Mouse (Mus musculus): ENCODE measurements at regions not wholly inside any gene's neighbourhood (a gene's known extent, or its start where the extent isn't known, plus 50 kb on each side); places are given as distances from the start of the nearest gene placed in this dataset.

- no peaks in the 10 kb centered on the region for H3K36me3 ChIP-seq (ENCODE audit: control insufficient read depth, insufficient read depth, low read length)
- H3K9me3 ChIP-seq (ENCODE audit: control insufficient read depth, low read length) = no peaks in the 10 kb centered on the region
- ATAC-seq (ENCODE audit: low read depth) = no peak
- H3K9ac ChIP-seq (ENCODE audit: low read length) = no peak overlapping the region
- no peak overlapping the region for H3K4me3 ChIP-seq (ENCODE audit: low read length)
- peaks cover 10% of the 10 kb centered on the region; the same call in 1 of the 2 replicates for H3K4me1 ChIP-seq (replicated peaks; ENCODE audit: control insufficient read depth, insufficient read depth, low read length)
- WGBS = 81% methylated on average over 5 of the region's 5 CpGs
- no peak overlapping the region for H3K4me2 ChIP-seq (ENCODE audit: low read depth, low read length)
- no peaks in the 10 kb centered on the region for H3K27me3 ChIP-seq (ENCODE audit: control insufficient read depth, insufficient read depth, low read depth, low read length)
- H3K27ac ChIP-seq (ENCODE audit: low read length) = no peak overlapping the region
Measured at GRCm38 (mm10) chr4:33588127-33588526, 278.0 kb downstream of the Rngtt start.

GRCm38 (mm10) chr4:33589207-33589606, 279.1 kb downstream of the Rngtt start:
- Histone ChIP-seq H3K9ac (ENCODE audit: low read length) (no peak overlapping the region), H3K4me3 (ENCODE audit: low read length) (no peak overlapping the region), H3K36me3 (ENCODE audit: control insufficient read depth, insufficient read depth, low read length) (no peaks in the 10 kb centered on the region), H3K27me3 (ENCODE audit: control insufficient read depth, insufficient read depth, low read depth, low read length) (no peaks in the 10 kb centered on the region), H3K4me2 (ENCODE audit: low read depth, low read length) (no peak overlapping the region), H3K27ac (ENCODE audit: low read length) (no peak overlapping the region), H3K9me3 (ENCODE audit: control insufficient read depth, low read length) (no peaks in the 10 kb centered on the region), H3K4me1 (replicated peaks; ENCODE audit: control insufficient read depth, insufficient read depth, low read length) (peaks cover 10% of the 10 kb centered on the region; the same call in 1 of the 2 replicates)
- 13% methylated on average over 8 of the region's 8 CpGs for WGBS
- no peak for ATAC-seq (ENCODE audit: low read depth)

- H3K9me3 ChIP-seq (ENCODE audit: control insufficient read depth, low read length) = no peaks in the 10 kb centered on the region
- ATAC-seq (ENCODE audit: low read depth) = no peak
- no peaks in the 10 kb centered on the region for H3K27me3 ChIP-seq (ENCODE audit: control insufficient read depth, insufficient read depth, low read depth, low read length)
- no peaks in the 10 kb centered on the region for H3K36me3 ChIP-seq (ENCODE audit: control insufficient read depth, insufficient read depth, low read length)
- WGBS = 52% methylated on average over 11 of the region's 11 CpGs
- no peaks in the 10 kb centered on the region for H3K4me1 ChIP-seq (replicated peaks; ENCODE audit: control insufficient read depth, insufficient read depth, low read length)
- no peak overlapping the region for H3K4me2 ChIP-seq (ENCODE audit: low read depth, low read length)
- H3K27ac ChIP-seq (ENCODE audit: low read length) = no peak overlapping the region
- no peak overlapping the region for H3K9ac ChIP-seq (ENCODE audit: low read length)
- no peak overlapping the region for H3K4me3 ChIP-seq (ENCODE audit: low read length)
Measured at GRCm38 (mm10) chr4:33594997-33595657, 285.0 kb downstream of the Rngtt start.

- WGBS = 71% methylated on average over 9 of the region's 9 CpGs
Measured at GRCm38 (mm10) chr4:33595763-33596162, 285.7 kb downstream of the Rngtt start.

GRCm38 (mm10) chr4:33599966-33600365, 289.9 kb downstream of the Rngtt start:
- H3K4me1 ChIP-seq (replicated peaks; ENCODE audit: control insufficient read depth, insufficient read depth, low read length) = 0 out of 2 replicates have a peak, but pooled peaks cover 2% of the 10 kb centered on the region
- no peaks in the 10 kb centered on the region for H3K27me3 ChIP-seq (ENCODE audit: control insufficient read depth, insufficient read depth, low read depth, low read length)
- H3K9ac ChIP-seq (ENCODE audit: low read length) = no peak overlapping the region
- no peak overlapping the region for H3K4me3 ChIP-seq (ENCODE audit: low read length)
- H3K27ac ChIP-seq (ENCODE audit: low read length) = no peak overlapping the region
- 75% methylated on average over 1 of the region's 1 CpGs for WGBS
- H3K9me3 ChIP-seq (ENCODE audit: control insufficient read depth, low read length) = no peaks in the 10 kb centered on the region
- no peak overlapping the region for H3K4me2 ChIP-seq (ENCODE audit: low read depth, low read length)
- no peak for ATAC-seq (ENCODE audit: low read depth)
- no peaks in the 10 kb centered on the region for H3K36me3 ChIP-seq (ENCODE audit: control insufficient read depth, insufficient read depth, low read length)

More at GRCm38 (mm10) chr4:33595763-33596162, 285.7 kb downstream of the Rngtt start:
- no peak overlapping the region for H3K9ac ChIP-seq (ENCODE audit: low read length)
- no peaks in the 10 kb centered on the region for H3K4me1 ChIP-seq (replicated peaks; ENCODE audit: control insufficient read depth, insufficient read depth, low read length)
- H3K36me3 ChIP-seq (ENCODE audit: control insufficient read depth, insufficient read depth, low read length) = no peaks in the 10 kb centered on the region
- H3K4me3 ChIP-seq (ENCODE audit: low read length) = no peak overlapping the region
- H3K4me2 ChIP-seq (ENCODE audit: low read depth, low read length) = no peak overlapping the region
- no peak overlapping the region for H3K27ac ChIP-seq (ENCODE audit: low read length)
- H3K9me3 ChIP-seq (ENCODE audit: control insufficient read depth, low read length) = no peaks in the 10 kb centered on the region
- ATAC-seq (ENCODE audit: low read depth) = no peak
- no peaks in the 10 kb centered on the region for H3K27me3 ChIP-seq (ENCODE audit: control insufficient read depth, insufficient read depth, low read depth, low read length)

GRCm38 (mm10) chr4:33600805-33601204, 290.7 kb downstream of the Rngtt start:
- no peak overlapping the region for H3K27ac ChIP-seq (ENCODE audit: low read length)
- H3K4me3 ChIP-seq (ENCODE audit: low read length) = no peak overlapping the region
- 15% methylated on average over 6 of the region's 6 CpGs for WGBS
- no peaks in the 10 kb centered on the region for H3K27me3 ChIP-seq (ENCODE audit: control insufficient read depth, insufficient read depth, low read depth, low read length)
- H3K9me3 ChIP-seq (ENCODE audit: control insufficient read depth, low read length) = no peaks in the 10 kb centered on the region
- H3K4me2 ChIP-seq (ENCODE audit: low read depth, low read length) = no peak overlapping the region
- peak; percentile 56 for ATAC-seq (ENCODE audit: low read depth)
- no peaks in the 10 kb centered on the region for H3K36me3 ChIP-seq (ENCODE audit: control insufficient read depth, insufficient read depth, low read length)
- H3K4me1 ChIP-seq (replicated peaks; ENCODE audit: control insufficient read depth, insufficient read depth, low read length) = 0 out of 2 replicates have a peak, but pooled peaks cover 2% of the 10 kb centered on the region
- no peak overlapping the region for H3K9ac ChIP-seq (ENCODE audit: low read length)

GRCm38 (mm10) chr4:33604636-33605035, 294.5 kb downstream of the Rngtt start:
- H3K4me1 ChIP-seq (replicated peaks; ENCODE audit: control insufficient read depth, insufficient read depth, low read length) = 0 out of 2 replicates have a peak, but pooled peaks cover 2% of the 10 kb centered on the region
- no peaks in the 10 kb centered on the region for H3K9me3 ChIP-seq (ENCODE audit: control insufficient read depth, low read length)
- no peak for ATAC-seq (ENCODE audit: low read depth)
- no peak overlapping the region for H3K27ac ChIP-seq (ENCODE audit: low read length)
- WGBS = 85% methylated on average over 5 of the region's 5 CpGs
- H3K4me2 ChIP-seq (ENCODE audit: low read depth, low read length) = no peak overlapping the region
- H3K9ac ChIP-seq (ENCODE audit: low read length) = no peak overlapping the region
- H3K4me3 ChIP-seq (ENCODE audit: low read length) = no peak overlapping the region
- H3K27me3 ChIP-seq (ENCODE audit: control insufficient read depth, insufficient read depth, low read depth, low read length) = no peaks in the 10 kb centered on the region
- no peaks in the 10 kb centered on the region for H3K36me3 ChIP-seq (ENCODE audit: control insufficient read depth, insufficient read depth, low read length)

- no peak for ATAC-seq (ENCODE audit: low read depth)
- H3K9ac ChIP-seq (ENCODE audit: low read length) = no peak overlapping the region
- WGBS = 80% methylated on average over 5 of the region's 5 CpGs
- H3K27me3 ChIP-seq (ENCODE audit: control insufficient read depth, insufficient read depth, low read depth, low read length) = no peaks in the 10 kb centered on the region
- H3K27ac ChIP-seq (ENCODE audit: low read length) = no peak overlapping the region
- no peaks in the 10 kb centered on the region for H3K36me3 ChIP-seq (ENCODE audit: control insufficient read depth, insufficient read depth, low read length)
- no peak overlapping the region for H3K4me2 ChIP-seq (ENCODE audit: low read depth, low read length)
- no peaks in the 10 kb centered on the region for H3K9me3 ChIP-seq (ENCODE audit: control insufficient read depth, low read length)
- H3K4me1 ChIP-seq (replicated peaks; ENCODE audit: control insufficient read depth, insufficient read depth, low read length) = no peaks in the 10 kb centered on the region
- no peak overlapping the region for H3K4me3 ChIP-seq (ENCODE audit: low read length)
Measured at GRCm38 (mm10) chr4:33639821-33640575, 284.4 kb upstream of the Cnr1 start.

GRCm38 (mm10) chr4:33640576-33641255, 283.7 kb upstream of the Cnr1 start:
- H3K27me3 ChIP-seq (ENCODE audit: control insufficient read depth, insufficient read depth, low read depth, low read length) = no peaks in the 10 kb centered on the region
- ATAC-seq (ENCODE audit: low read depth) = no peak
- no peak overlapping the region for H3K27ac ChIP-seq (ENCODE audit: low read length)
- H3K4me3 ChIP-seq (ENCODE audit: low read length) = no peak overlapping the region
- H3K4me2 ChIP-seq (ENCODE audit: low read depth, low read length) = no peak overlapping the region
- WGBS = 74% methylated on average over 11 of the region's 11 CpGs
- no peaks in the 10 kb centered on the region for H3K9me3 ChIP-seq (ENCODE audit: control insufficient read depth, low read length)
- no peaks in the 10 kb centered on the region for H3K4me1 ChIP-seq (replicated peaks; ENCODE audit: control insufficient read depth, insufficient read depth, low read length)
- H3K36me3 ChIP-seq (ENCODE audit: control insufficient read depth, insufficient read depth, low read length) = no peaks in the 10 kb centered on the region
- no peak overlapping the region for H3K9ac ChIP-seq (ENCODE audit: low read length)

Data from lung, embryonic 16.5 days (tissue).